Mouse (Mus musculus): ENCODE data around the gene Fam89b. TPM values are rescaled to one million over a fixed set of nuclear protein-coding genes. Genes with fewer than 3 reads are reported as not detected.

The Fam89b gene
- 167 and 184 TPM in 2 replicates for polyA plus RNA-seq (2014; fragmentation: Nextera tagmentation; extraction: Ambion mirVana)

- WGBS = 0% methylated on average over 37 of the region's 37 CpGs
- H3K9me3 ChIP-seq (ENCODE audit: control insufficient read depth, low read length) = no peaks in the 10 kb centered on the region
- no peaks in the 10 kb centered on the region for H3K27me3 ChIP-seq (ENCODE audit: control insufficient read depth, insufficient read depth, low read length)
- peak within 1 kb of the TSS; percentile 97 for H3K9ac ChIP-seq (ENCODE audit: low read length)
- H3K36me3 ChIP-seq (ENCODE audit: control insufficient read depth, insufficient read depth, low read length) = no peaks in the 10 kb centered on the region
- H3K4me2 ChIP-seq (ENCODE audit: low read depth) = peak within 1 kb of the TSS; percentile 86
- peak within 1 kb of the TSS; percentile 83 for H3K4me3 ChIP-seq (ENCODE audit: low read depth, low read length)
- peak within 1 kb of the TSS; percentile 93 for H3K27ac ChIP-seq (ENCODE audit: low read depth, low read length)
- ATAC-seq (ENCODE audit: insufficient read depth, low FRiP score, low TSS enrichment) = peak; percentile 77
- peaks cover 42% of the 10 kb centered on the region for H3K4me1 ChIP-seq (ENCODE audit: control insufficient read depth, insufficient read depth, low read length)
- peak; percentile 91 for DNase-seq (ENCODE audit: low spot score)
Measured at GRCm38 (mm10) chr19:5729444-5729815, at the start of gene Fam89b. TSS of gene Fam89b (minus strand) at chr19:5729653.

GRCm38 (mm10) chr19:5778312-5778711 lies 48.9 kb upstream of the Fam89b start:
- Histone ChIP-seq H3K4me3 (ENCODE audit: low read depth, low read length) (no peak overlapping the region), H3K36me3 (ENCODE audit: control insufficient read depth, insufficient read depth, low read length) (no peaks in the 10 kb centered on the region), H3K4me1 (ENCODE audit: control insufficient read depth, insufficient read depth, low read length) (no peaks in the 10 kb centered on the region), H3K27ac (ENCODE audit: low read depth, low read length) (no peak overlapping the region), H3K9me3 (ENCODE audit: control insufficient read depth, low read length) (no peaks in the 10 kb centered on the region), H3K4me2 (ENCODE audit: low read depth) (no peak overlapping the region), H3K9ac (ENCODE audit: low read length) (no peak overlapping the region), H3K27me3 (ENCODE audit: control insufficient read depth, insufficient read depth, low read length) (no peaks in the 10 kb centered on the region)
- DNase-seq (ENCODE audit: low spot score) (no peak), ATAC-seq (ENCODE audit: insufficient read depth, low FRiP score, low TSS enrichment) (no peak)
- WGBS = 53% methylated on average over 8 of the region's 8 CpGs

DNA sequence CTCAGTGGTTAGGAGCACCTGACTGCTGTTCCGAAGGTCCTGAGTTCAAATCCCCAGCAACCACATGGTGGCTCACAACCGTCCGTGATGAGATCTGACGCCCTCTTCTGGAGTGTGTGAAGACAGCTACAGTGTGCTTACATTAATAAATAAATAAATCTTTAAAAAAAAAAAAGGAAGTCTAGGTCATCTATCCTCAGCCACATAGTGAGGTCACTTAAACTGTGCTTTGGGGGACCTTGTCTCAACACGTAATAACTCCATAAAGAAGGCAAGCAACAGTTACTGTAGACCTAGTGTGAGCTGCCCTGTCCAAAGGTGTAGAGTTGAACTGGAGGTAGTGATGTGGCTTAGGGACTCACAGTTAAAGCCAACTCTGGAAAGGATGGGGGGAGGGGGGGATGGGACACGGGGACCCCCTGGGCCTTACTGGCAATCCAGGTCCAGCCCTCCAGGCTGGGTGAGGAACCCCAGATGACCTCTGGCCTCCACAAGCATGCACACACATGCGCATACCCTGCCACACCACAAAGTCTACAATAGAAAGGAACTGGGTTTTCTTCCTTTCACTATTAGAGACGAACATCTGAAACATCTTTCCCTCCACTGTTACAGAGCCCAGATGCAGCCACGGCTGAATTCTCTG lies 48.1 kb upstream of the Fam89b start:
- H3K9me3 ChIP-seq (ENCODE audit: control insufficient read depth, low read length) = no peaks in the 10 kb centered on the region
- H3K4me2 ChIP-seq (ENCODE audit: low read depth) = no peak overlapping the region
- H3K4me3 ChIP-seq (ENCODE audit: low read depth, low read length) = no peak overlapping the region
- H3K4me1 ChIP-seq (ENCODE audit: control insufficient read depth, insufficient read depth, low read length) = no peaks in the 10 kb centered on the region
- H3K36me3 ChIP-seq (ENCODE audit: control insufficient read depth, insufficient read depth, low read length) = no peaks in the 10 kb centered on the region
- H3K27ac ChIP-seq (ENCODE audit: low read depth, low read length) = no peak overlapping the region
- ATAC-seq (ENCODE audit: insufficient read depth, low FRiP score, low TSS enrichment) (no peak), DNase-seq (ENCODE audit: low spot score) (no peak)
- H3K9ac ChIP-seq (ENCODE audit: low read length) = no peak overlapping the region
- no peaks in the 10 kb centered on the region for H3K27me3 ChIP-seq (ENCODE audit: control insufficient read depth, insufficient read depth, low read length)
- WGBS = 79% methylated on average over 9 of the region's 9 CpGs

GRCm38 (mm10) chr19:5770925-5771860 lies 41.7 kb upstream of the Fam89b start, which contains the start of gene Scyl1:
TSS of gene Scyl1 (minus strand) at chr19:5771419.
- H3K4me3 ChIP-seq (ENCODE audit: low read depth, low read length) = peak within 1 kb of the TSS; percentile 87
- WGBS = 1% methylated on average over 63 of the region's 64 CpGs
- peak; percentile 97 for ATAC-seq (ENCODE audit: insufficient read depth, low FRiP score, low TSS enrichment)
- H3K4me2 ChIP-seq (ENCODE audit: low read depth) = peak within 1 kb of the TSS; percentile 84
- peaks cover 6% of the 10 kb centered on the region for H3K36me3 ChIP-seq (ENCODE audit: control insufficient read depth, insufficient read depth, low read length)
- peak; percentile 94 for DNase-seq (ENCODE audit: low spot score)
- H3K4me1 ChIP-seq (ENCODE audit: control insufficient read depth, insufficient read depth, low read length) = peaks cover 10% of the 10 kb centered on the region
- no peaks in the 10 kb centered on the region for H3K27me3 ChIP-seq (ENCODE audit: control insufficient read depth, insufficient read depth, low read length)
- H3K27ac ChIP-seq (ENCODE audit: low read depth, low read length) = peak within 1 kb of the TSS; percentile 49; the same call in 1 of the 2 replicates
- peak within 1 kb of the TSS; percentile 85 for H3K9ac ChIP-seq (ENCODE audit: low read length)
- H3K9me3 ChIP-seq (ENCODE audit: control insufficient read depth, low read length) = no peaks in the 10 kb centered on the region

DNA sequence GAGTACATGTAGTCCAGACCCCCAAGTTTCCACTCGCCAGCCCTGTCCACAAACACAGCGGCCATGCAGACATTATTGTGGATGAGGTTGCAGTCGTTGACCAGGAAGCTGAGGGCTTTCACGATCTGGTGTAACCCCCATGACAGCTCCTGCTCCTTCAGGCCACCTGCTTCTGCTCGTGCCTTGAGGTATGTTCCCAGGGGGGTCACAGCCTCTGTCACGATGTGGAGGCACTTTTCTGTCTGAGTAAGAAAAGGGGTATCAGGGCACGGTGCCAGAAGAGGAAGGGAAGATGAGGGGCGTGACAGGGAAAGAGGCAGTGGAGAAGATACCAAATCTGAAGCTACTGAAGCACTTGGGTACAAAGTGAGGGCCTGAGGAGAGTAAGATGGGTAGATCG lies 40.9 kb upstream of the Fam89b start:
- H3K4me2 ChIP-seq (ENCODE audit: low read depth) = peak overlapping the region; percentile 84
- peak overlapping the region; percentile 87 for H3K4me3 ChIP-seq (ENCODE audit: low read depth, low read length)
- H3K27me3 ChIP-seq (ENCODE audit: control insufficient read depth, insufficient read depth, low read length) = no peaks in the 10 kb centered on the region
- peaks cover 9% of the 10 kb centered on the region for H3K36me3 ChIP-seq (ENCODE audit: control insufficient read depth, insufficient read depth, low read length)
- WGBS = 58% methylated on average over 9 of the region's 9 CpGs
- ATAC-seq (ENCODE audit: insufficient read depth, low FRiP score, low TSS enrichment) = no peak
- peak overlapping the region; percentile 85 for H3K9ac ChIP-seq (ENCODE audit: low read length)
- no peaks in the 10 kb centered on the region for H3K9me3 ChIP-seq (ENCODE audit: control insufficient read depth, low read length)
- no peak for DNase-seq (ENCODE audit: low spot score)
- H3K4me1 ChIP-seq (ENCODE audit: control insufficient read depth, insufficient read depth, low read length) = peaks cover 10% of the 10 kb centered on the region
- H3K27ac ChIP-seq (ENCODE audit: low read depth, low read length) = peak overlapping the region; percentile 49; the same call in 1 of the 2 replicates

GRCm38 (mm10) chr19:5767271-5767670 lies 37.8 kb upstream of the Fam89b start:
- no peak overlapping the region for H3K27ac ChIP-seq (ENCODE audit: low read depth, low read length)
- H3K9ac ChIP-seq (ENCODE audit: low read length) = no peak overlapping the region
- H3K4me2 ChIP-seq (ENCODE audit: low read depth) = no peak overlapping the region
- H3K36me3 ChIP-seq (ENCODE audit: control insufficient read depth, insufficient read depth, low read length) = peaks cover 22% of the 10 kb centered on the region
- DNase-seq (ENCODE audit: low spot score) (no peak), ATAC-seq (ENCODE audit: insufficient read depth, low FRiP score, low TSS enrichment) (no peak)
- no peaks in the 10 kb centered on the region for H3K9me3 ChIP-seq (ENCODE audit: control insufficient read depth, low read length)
- H3K4me1 ChIP-seq (ENCODE audit: control insufficient read depth, insufficient read depth, low read length) = peaks cover 10% of the 10 kb centered on the region
- H3K27me3 ChIP-seq (ENCODE audit: control insufficient read depth, insufficient read depth, low read length) = no peaks in the 10 kb centered on the region
- 86% methylated on average over 4 of the region's 4 CpGs for WGBS
- no peak overlapping the region for H3K4me3 ChIP-seq (ENCODE audit: low read depth, low read length)

GRCm38 (mm10) chr19:5763163-5763562 lies 33.7 kb upstream of the Fam89b start:
- no peak for DNase-seq (ENCODE audit: low spot score)
- Histone ChIP-seq H3K9me3 (ENCODE audit: control insufficient read depth, low read length) (no peaks in the 10 kb centered on the region), H3K4me1 (ENCODE audit: control insufficient read depth, insufficient read depth, low read length) (no peaks in the 10 kb centered on the region), H3K36me3 (ENCODE audit: control insufficient read depth, insufficient read depth, low read length) (peaks cover 38% of the 10 kb centered on the region), H3K9ac (ENCODE audit: low read length) (no peak overlapping the region), H3K27ac (ENCODE audit: low read depth, low read length) (no peak overlapping the region), H3K27me3 (ENCODE audit: control insufficient read depth, insufficient read depth, low read length) (no peaks in the 10 kb centered on the region; the same call in 1 of the 2 replicates), H3K4me3 (ENCODE audit: low read depth, low read length) (no peak overlapping the region), H3K4me2 (ENCODE audit: low read depth) (no peak overlapping the region)
- no peak for ATAC-seq (ENCODE audit: insufficient read depth, low FRiP score, low TSS enrichment)
- WGBS = 94% methylated on average over 6 of the region's 6 CpGs

DNA sequence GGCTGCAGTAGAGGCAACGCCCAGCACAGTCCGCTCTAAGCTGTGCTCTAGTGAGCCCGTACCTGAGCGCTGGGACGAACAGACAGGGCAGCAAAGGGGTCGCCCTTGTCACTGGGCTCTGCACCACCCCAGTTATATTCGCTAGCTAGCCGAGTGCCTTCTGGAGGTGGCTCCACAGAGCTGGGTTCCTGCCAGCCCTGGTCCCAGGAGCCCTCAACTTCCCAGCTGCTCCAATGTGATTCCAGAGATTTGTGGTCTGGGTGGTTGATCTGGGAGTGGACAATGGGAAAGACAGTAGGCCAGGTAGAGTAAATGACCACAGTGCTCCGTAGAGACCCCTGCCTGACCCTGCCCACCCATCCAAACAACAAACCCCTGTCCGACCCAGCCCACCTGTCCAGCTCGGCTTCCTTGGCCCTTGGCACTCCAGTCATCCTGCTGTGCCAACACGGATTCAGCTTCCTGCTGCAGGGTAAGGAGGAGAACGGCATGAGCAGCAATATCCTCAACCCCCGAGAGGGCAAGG lies 29.5 kb upstream of the Fam89b start:
- Histone ChIP-seq H3K27ac (ENCODE audit: low read depth, low read length) (no peak overlapping the region), H3K36me3 (ENCODE audit: control insufficient read depth, insufficient read depth, low read length) (peaks cover 30% of the 10 kb centered on the region), H3K4me3 (ENCODE audit: low read depth, low read length) (no peak overlapping the region), H3K9me3 (ENCODE audit: control insufficient read depth, low read length) (no peaks in the 10 kb centered on the region), H3K27me3 (ENCODE audit: control insufficient read depth, insufficient read depth, low read length) (peaks cover 20% of the 10 kb centered on the region), H3K4me2 (ENCODE audit: low read depth) (no peak overlapping the region), H3K4me1 (ENCODE audit: control insufficient read depth, insufficient read depth, low read length) (peaks cover 10% of the 10 kb centered on the region; the same call in 1 of the 2 replicates), H3K9ac (ENCODE audit: low read length) (no peak overlapping the region)
- DNase-seq (ENCODE audit: low spot score) (no peak), ATAC-seq (ENCODE audit: insufficient read depth, low FRiP score, low TSS enrichment) (no peak)
- 91% methylated on average over 14 of the region's 14 CpGs for WGBS
